Mouse (Mus musculus) MEL (cell line): ENCODE results near the gene Socs7. TPM values are rescaled to one million over a fixed set of nuclear protein-coding genes. Genes with fewer than 3 reads are reported as not detected.

Source experiments
- DNase-seq: peaks from one replicate; pipeline ENCODE4 v3.0.0; 2011; ENCODE audit warnings: low read depth, low spot score
- H3K27ac ChIP-seq: 2 replicates; pipeline ENCODE4 v1.5.1; 2012; ENCODE audit warnings: low read depth, mild to moderate bottlenecking, control low read depth, low read length, moderate library complexity; ENCODE audit not compliant: control insufficient read depth
- H3K27me3 ChIP-seq, 2 experiments: fragments of 150-350 bp in 1 of 2; sonication (generic) in 1 of 2; 2 replicates each; pipeline ENCODE4 v1.6.1; 2012; ENCODE audit warnings: low read length in 2 of 2, mild to moderate bottlenecking in 2 of 2, improper control_type of control experiment in 1 of 2, moderate library complexity in 1 of 2; ENCODE audit not compliant: insufficient read depth in 2 of 2, control insufficient read depth in 1 of 2
- H3K36me3 ChIP-seq, 2 experiments: 2 replicates each; pipeline ENCODE4 v1.6.1; 2012 to 2014; ENCODE audit warnings: low read length in 2 of 2, improper control_type of control experiment in 1 of 2, inconsistent platforms in 1 of 2, mild to moderate bottlenecking in 1 of 2; ENCODE audit not compliant: insufficient read depth in 2 of 2, control insufficient read depth in 1 of 2
- H3K4me1 ChIP-seq, 2 experiments: fragments of 150-350 bp in 1 of 2; sonication (generic) in 1 of 2; 2 replicates each; pipeline ENCODE4 v1.6.1; 2012; ENCODE audit warnings: low read length in 2 of 2, improper control_type of control experiment in 1 of 2, mild to moderate bottlenecking in 1 of 2; ENCODE audit not compliant: insufficient read depth in 2 of 2, control insufficient read depth in 1 of 2
- H3K4me3 ChIP-seq, 2 experiments: fragments of 150-350 bp in 1 of 2; sonication (generic) in 1 of 2; 2 replicates each; pipeline ENCODE4 v1.5.1; 2012; ENCODE audit warnings: low read depth in 2 of 2, low read length in 2 of 2, mild to moderate bottlenecking in 2 of 2, moderate library complexity in 2 of 2, control low read depth in 1 of 2, improper control_type of control experiment in 1 of 2; ENCODE audit not compliant: control insufficient read depth in 1 of 2, insufficient read depth in 1 of 2
- H3K79me2 ChIP-seq: 2 replicates; pipeline ENCODE4 v1.6.1; 2012; ENCODE audit warnings: mild to moderate bottlenecking, low read length, moderate library complexity; ENCODE audit not compliant: control insufficient read depth, poor library complexity, insufficient read depth
- H3K9ac ChIP-seq: 2 replicates; pipeline ENCODE4 v1.6.1; 2012; ENCODE audit warnings: low read depth, mild to moderate bottlenecking, control low read depth, low read length, moderate library complexity; ENCODE audit not compliant: control insufficient read depth, poor library complexity, severe bottlenecking
- H3K9me3 ChIP-seq: fragments of 150-350 bp; sonication (generic); replicated peaks from 2 replicates; pipeline ENCODE4 v1.6.1; 2012; ENCODE audit warnings: mild to moderate bottlenecking, low read length, improper control_type of control experiment, moderate library complexity; ENCODE audit not compliant: insufficient read depth
- EP300 ChIP-seq, 2 experiments: IDR thresholded peaks; 2 replicates each; pipeline ENCODE4 v1.6.1; 2011; ENCODE audit warnings: improper control_type of control experiment in 2 of 2, low read length in 2 of 2, low read depth in 1 of 2, mild to moderate bottlenecking in 1 of 2
- GABPA ChIP-seq: IDR thresholded peaks from 2 replicates; pipeline ENCODE4 v1.6.1; 2012; ENCODE audit warnings: low read depth, mild to moderate bottlenecking, inconsistent platforms, low read length, improper control_type of control experiment, moderate library complexity
- GATA1 ChIP-seq: IDR thresholded peaks from 2 replicates; pipeline ENCODE4 v1.6.1; 2011; ENCODE audit warnings: low read depth, low read length, improper control_type of control experiment
- JUND ChIP-seq: IDR thresholded peaks from 2 replicates; pipeline ENCODE4 v1.6.1; 2011; ENCODE audit warnings: low read depth, mild to moderate bottlenecking, improper control_type of control experiment, low read length
- KAT2A ChIP-seq: conservative IDR thresholded peaks from 2 replicates; pipeline ENCODE4 v1.6.1; 2012; ENCODE audit warnings: low read depth, low read length, improper control_type of control experiment, inconsistent platforms
- MAFK ChIP-seq: IDR thresholded peaks from 2 replicates; pipeline ENCODE4 v1.6.1; 2011; ENCODE audit warnings: low read depth, mild to moderate bottlenecking, low read length, improper control_type of control experiment, borderline replicate concordance
- MAX ChIP-seq: IDR thresholded peaks from 2 replicates; pipeline ENCODE4 v1.6.1; 2011; ENCODE audit warnings: low read length, improper control_type of control experiment
- MAZ ChIP-seq: IDR thresholded peaks from 2 replicates; pipeline ENCODE4 v1.6.1; 2012; ENCODE audit warnings: low read depth, mild to moderate bottlenecking, inconsistent platforms, low read length, improper control_type of control experiment
- MXI1 ChIP-seq: IDR thresholded peaks from 2 replicates; pipeline ENCODE4 v1.6.1; 2011; ENCODE audit warnings: mild to moderate bottlenecking, low read depth, low read length, improper control_type of control experiment
- MYB ChIP-seq: IDR thresholded peaks from 2 replicates; pipeline ENCODE4 v1.6.1; 2011; ENCODE audit warnings: mild to moderate bottlenecking, low read depth, low read length, improper control_type of control experiment
- MYC ChIP-seq: IDR thresholded peaks from 2 replicates; pipeline ENCODE4 v1.6.1; 2011; ENCODE audit warnings: low read depth, mild to moderate bottlenecking, low read length, improper control_type of control experiment, moderate library complexity
- NRF1 ChIP-seq: IDR thresholded peaks from 2 replicates; pipeline ENCODE4 v1.6.1; 2014; ENCODE audit warnings: low read depth, mild to moderate bottlenecking, inconsistent platforms, low read length, improper control_type of control experiment, moderate library complexity; ENCODE audit not compliant: poor library complexity, insufficient read depth, severe bottlenecking
- POLR2A ChIP-seq, 2 experiments: IDR thresholded peaks; 2 replicates each; pipeline ENCODE4 v1.6.1; 2011 to 2012; ENCODE audit warnings: low read length in 2 of 2, mild to moderate bottlenecking in 2 of 2, control low read depth in 1 of 2, improper control_type of control experiment in 1 of 2, low read depth in 1 of 2, moderate library complexity in 1 of 2; ENCODE audit not compliant: control insufficient read depth in 1 of 2, insufficient read depth in 1 of 2, poor library complexity in 1 of 2
- POLR2AphosphoS2 ChIP-seq: IDR thresholded peaks from 2 replicates; pipeline ENCODE4 v1.6.1; 2011; ENCODE audit warnings: low read length, improper control_type of control experiment
- POLR2AphosphoS5 ChIP-seq: IDR thresholded peaks from 2 replicates; pipeline ENCODE4 v1.6.1; 2012; ENCODE audit warnings: low read depth, borderline replicate concordance, mild to moderate bottlenecking, inconsistent platforms, low read length, moderate library complexity, mixed read lengths
- RCOR1 ChIP-seq: IDR thresholded peaks from 2 replicates; pipeline ENCODE4 v1.6.1; 2012; ENCODE audit warnings: low read depth, mild to moderate bottlenecking, inconsistent platforms, low read length, improper control_type of control experiment
- SIN3A ChIP-seq: IDR thresholded peaks from 2 replicates; pipeline ENCODE4 v1.6.1; 2012; ENCODE audit warnings: low read length, improper control_type of control experiment, inconsistent platforms
- TAL1 ChIP-seq: IDR thresholded peaks from 2 replicates; pipeline ENCODE4 v1.6.1; 2012; ENCODE audit warnings: mild to moderate bottlenecking, inconsistent platforms, low read length, moderate library complexity, mixed read lengths
- TCF12 ChIP-seq: IDR thresholded peaks from 2 replicates; pipeline ENCODE4 v1.6.1; 2014; ENCODE audit warnings: low read depth, mild to moderate bottlenecking, inconsistent platforms, low read length, improper control_type of control experiment, moderate library complexity
- UBTF ChIP-seq: IDR thresholded peaks from 2 replicates; pipeline ENCODE4 v1.6.1; 2012; ENCODE audit warnings: low read depth, mild to moderate bottlenecking, inconsistent platforms, low read length, improper control_type of control experiment, moderate library complexity, borderline replicate concordance; ENCODE audit not compliant: insufficient read depth
- ZC3H11A ChIP-seq: IDR thresholded peaks from 2 replicates; pipeline ENCODE4 v1.6.1; 2012; ENCODE audit warnings: low read depth, mild to moderate bottlenecking, inconsistent platforms, low read length, improper control_type of control experiment
- ZMIZ1 ChIP-seq: IDR thresholded peaks from 2 replicates; pipeline ENCODE4 v1.6.1; 2012; ENCODE audit warnings: low read depth, mild to moderate bottlenecking, inconsistent platforms, low read length, improper control_type of control experiment, moderate library complexity
- ZNF384 ChIP-seq: IDR thresholded peaks from 2 replicates; pipeline ENCODE4 v1.6.1; 2012; ENCODE audit warnings: low read depth, mild to moderate bottlenecking, inconsistent platforms, low read length, improper control_type of control experiment
- polyA plus RNA-seq, 2 experiments: library from polyadenylated mRNA; stranded (reverse) in 1 of 2; unstranded in 1 of 2; fragments of >175 nt in 1 of 2; fragments of >200 nt in 1 of 2; gene quantifications; 2 replicates each; pipeline versions ENCODE4 v1.2.1 to v1.2.4; 2012; ENCODE audit warnings: low replicate concordance in 2 of 2, low read depth in 1 of 2; ENCODE audit not compliant: insufficient read length in 2 of 2, insufficient read depth in 1 of 2, missing spikeins in 1 of 2
- total RNA-seq: library from RNA; depleted of rRNA; stranded (reverse); fragments of 300-350 nt; gene quantifications from 2 replicates; pipeline ENCODE4 v1.2.3, GENCODE M21; 2012

Socs7 gene
- total and polyA plus RNA-seq, 3 experiments, result 19.3 to 21.0 TPM; not detected in 1

DNA sequence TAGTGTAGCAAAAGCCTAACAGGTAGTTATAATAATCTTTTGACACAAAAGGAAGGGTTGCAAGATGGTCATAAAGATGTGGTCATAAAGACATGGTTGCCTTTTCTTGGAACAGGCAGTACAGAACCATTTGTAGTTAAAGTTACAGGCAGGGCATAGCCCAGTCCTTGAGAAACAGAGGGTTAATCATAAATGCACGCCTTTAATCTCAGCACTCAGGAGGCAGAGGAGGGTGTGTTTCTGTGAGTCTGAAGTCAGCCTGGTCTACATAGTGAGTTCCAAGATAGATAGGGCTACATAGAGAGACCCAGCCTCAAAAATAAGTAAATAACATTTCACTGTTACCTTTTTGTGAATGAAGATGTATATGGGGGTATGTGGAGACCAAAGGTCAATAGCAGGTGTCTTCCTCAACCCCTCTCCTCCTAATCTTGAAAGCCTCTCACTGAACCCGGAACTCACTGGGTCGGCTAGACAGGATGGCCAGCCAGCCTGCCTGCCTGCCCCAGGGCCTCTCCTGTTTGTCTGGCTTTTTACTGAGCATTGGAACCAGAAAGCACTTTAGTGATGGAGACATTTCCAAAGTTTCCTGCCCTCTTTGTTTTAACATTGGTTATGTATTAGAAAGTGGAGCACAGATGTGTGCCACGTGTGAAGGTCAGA is 9.3 kb upstream of the Socs7 start:
- H3K9me3 ChIP-seq, result no peaks in the 10 kb centered on the region
- H3K9ac ChIP-seq, result no peak overlapping the region
- H3K79me2 ChIP-seq, result no peaks in the 10 kb centered on the region
- H3K4me3 ChIP-seq, result no peak overlapping the region
- no peaks in the 10 kb centered on the region for H3K27me3 ChIP-seq
- no peak overlapping the region for H3K27ac ChIP-seq
- peaks cover 0 to 12% of the 10 kb centered on the region in 2 experiments; a peak in 2 of 4 replicates for H3K36me3 ChIP-seq
- no peak for TF ChIP-seq UBTF
- no peak for TF ChIP-seq MAFK
- TF ChIP-seq JUND, result no peak
- TF ChIP-seq ZC3H11A, result no peak
- no peak for TF ChIP-seq RCOR1
- no peak for TF ChIP-seq NRF1
- TF ChIP-seq MAZ, result no peak
- no peak for TF ChIP-seq POLR2AphosphoS5
- no peak for TF ChIP-seq POLR2AphosphoS2
- H3K4me1 ChIP-seq, result peaks cover 10 to 17% of the 10 kb centered on the region in 2 experiments
- no peak for DNase-seq

DNA sequence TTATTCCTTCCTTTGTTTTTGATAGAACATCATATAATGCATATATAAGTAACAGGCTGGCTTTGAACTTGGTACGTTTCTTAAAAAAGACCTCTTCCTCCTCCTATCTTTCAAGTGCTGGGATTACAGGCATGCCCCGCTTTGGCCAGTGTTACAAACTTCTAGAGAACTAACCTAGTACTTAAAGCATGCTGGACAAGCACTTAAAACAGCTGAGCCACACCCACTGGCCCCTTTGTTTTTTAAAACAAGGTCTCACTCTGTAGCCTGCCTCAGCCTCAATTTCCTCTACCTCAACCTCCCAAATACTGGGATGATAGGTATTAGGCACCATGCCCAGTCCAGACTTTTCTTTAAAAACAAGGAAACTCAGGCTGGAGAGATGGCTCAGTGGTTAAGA is 7.7 kb upstream of the Socs7 start:
- no peaks in the 10 kb centered on the region for H3K9me3 ChIP-seq
- no peak overlapping the region for H3K9ac ChIP-seq
- no peak for DNase-seq
- no peak overlapping the region for H3K27ac ChIP-seq
- H3K4me3 ChIP-seq, result no peak overlapping the region
- no peaks in the 10 kb centered on the region for H3K79me2 ChIP-seq
- peaks cover 10 to 13% of the 10 kb centered on the region in 2 experiments for H3K4me1 ChIP-seq
- H3K36me3 ChIP-seq, result peaks cover 0 to 10% of the 10 kb centered on the region in 2 experiments; a peak in 2 of 4 replicates
- no peak for TF ChIP-seq MAX
- no peak for TF ChIP-seq MYB
- TF ChIP-seq KAT2A, result no peak
- H3K27me3 ChIP-seq, result no peaks in the 10 kb centered on the region

DNA sequence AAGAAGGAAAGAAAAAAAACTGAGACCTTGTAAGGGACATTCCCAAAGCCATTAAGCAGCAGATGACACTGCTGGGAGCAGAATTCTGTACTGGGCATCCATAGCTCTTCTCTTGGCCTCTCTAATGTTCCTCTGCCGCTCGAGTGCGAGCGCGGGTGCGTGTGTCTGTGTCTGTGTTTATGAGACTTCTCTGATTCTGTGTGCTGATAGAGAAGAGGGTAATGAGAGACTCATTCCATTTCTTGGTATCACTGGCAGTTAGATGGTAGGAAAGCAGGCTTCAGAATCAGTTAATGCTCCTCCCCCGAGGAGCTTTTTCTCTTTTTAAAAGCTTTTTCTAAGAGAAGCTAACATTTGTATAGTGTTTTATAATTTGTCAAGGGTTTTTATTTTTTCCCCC is 7.1 kb upstream of the Socs7 start:
- Histone ChIP-seq H3K9ac (no peak overlapping the region), H3K36me3 (peaks cover 0 to 8% of the 10 kb centered on the region in 2 experiments; a peak in 2 of 4 replicates), H3K4me1 (peaks cover 7 to 10% of the 10 kb centered on the region in 2 experiments), H3K27ac (no peak overlapping the region), H3K79me2 (no peaks in the 10 kb centered on the region), H3K4me3 (peak overlapping the region; percentile 4 to 54; a peak in 2 of 4 replicates), H3K9me3 (no peaks in the 10 kb centered on the region), H3K27me3 (no peaks in the 10 kb centered on the region)
- DNase-seq, result peak; percentile 69
- TF ChIP-seq TCF12 (0 out of 2 replicates have a peak, but pooled peaks have one; percentile 3), NRF1 (no peak), ZNF384 (no peak), MYC (0 out of 2 replicates have a peak, but pooled peaks have one; percentile 45), POLR2AphosphoS2 (no peak), MAX (0 out of 2 replicates have a peak, but pooled peaks have one; percentile 22), GATA1 (peak; percentile 84), TAL1 (no peak), UBTF (0 out of 2 replicates have a peak, but pooled peaks have one; percentile 21), RCOR1 (peak; percentile 23; the same call in 1 of the 2 replicates), SIN3A (peak; percentile 52; the same call in 1 of the 2 replicates), POLR2A (IDR thresholded peaks at IDR 0.05; ENCODE audit: control insufficient read depth in 1 of 2, insufficient read depth in 1 of 2, low read depth in 1 of 2, low read length in 2 of 2, poor library complexity in 1 of 2) (no peak), JUND (no peak), GABPA (no peak), ZC3H11A (no peak), EP300 (IDR thresholded peaks at IDR 0.05; ENCODE audit: low read depth in 1 of 2, low read length in 2 of 2) (peak; percentile 22 to 33; a peak in 3 of 4 replicates), MXI1 (peak; percentile 52), ZMIZ1 (no peak)
